Mouse (Mus musculus) heart, embryonic 12.5 days (tissue): ENCODE data around the gene Gm7361. TPM values are rescaled to one million over a fixed set of nuclear protein-coding genes. Genes with fewer than 3 reads are reported as not detected.
"Not testable (repeated sequence)": the region's sequence is repeated elsewhere in the genome, so short reads cannot be mapped to it uniquely, and the experiment has no call there.

Experiments
- ATAC-seq: fragments of 200-750 bp; cut with Nextera tagmentation; 2 replicates; pipeline ENCODE4 v1.8.0; 2017; ENCODE audit warnings: moderate TSS enrichment, moderate library complexity; ENCODE audit not compliant: insufficient number of reproducible peaks, low FRiP score
- H3K27ac ChIP-seq: fragments of 300-500 bp; sonication (generic); 2 replicates; pipeline ENCODE4 v1.5.1; 2016; ENCODE audit warnings: mild to moderate bottlenecking, moderate library complexity; ENCODE audit not compliant: poor library complexity, severe bottlenecking
- H3K27me3 ChIP-seq: fragments of 300-500 bp; sonication (generic); replicated peaks from 2 replicates; pipeline ENCODE4 v1.6.1; 2016; ENCODE audit warnings: mild to moderate bottlenecking, moderate library complexity
- H3K36me3 ChIP-seq: fragments of 300-500 bp; sonication (generic); 2 replicates; pipeline ENCODE4 v1.6.1; 2016; ENCODE audit warnings: mild to moderate bottlenecking, moderate library complexity
- H3K4me1 ChIP-seq: fragments of 300-500 bp; sonication (generic); replicated peaks from 2 replicates; pipeline ENCODE4 v1.6.1; 2016; ENCODE audit warnings: mild to moderate bottlenecking
- H3K4me2 ChIP-seq: fragments of 300-500 bp; sonication (generic); 2 replicates; pipeline ENCODE4 v1.6.1; 2016; ENCODE audit warnings: mild to moderate bottlenecking, moderate library complexity
- H3K4me3 ChIP-seq: fragments of 300-500 bp; sonication (generic); 2 replicates; pipeline ENCODE4 v1.5.1; 2016; ENCODE audit warnings: mild to moderate bottlenecking
- H3K9ac ChIP-seq: fragments of 300-500 bp; sonication (generic); 2 replicates; pipeline ENCODE4 v1.6.1; 2016; ENCODE audit warnings: mild to moderate bottlenecking, moderate library complexity
- H3K9me3 ChIP-seq: fragments of 300-500 bp; sonication (generic); replicated peaks from 2 replicates; pipeline ENCODE4 v1.6.1; 2016; ENCODE audit warnings: mild to moderate bottlenecking, moderate library complexity
- WGBS: fragments of 180-500 bp; shearing (Covaris S2); methylation state at CpG from one replicate; pipeline ENCODE4 v1.1.7; 2016; 5-methylcytosine and 5-hydroxymethylcytosine counted together
- polyA plus RNA-seq: library from polyadenylated mRNA; unstranded; fragments of >200 nt; fragmentation: Nextera tagmentation; extraction: Ambion mirVana; gene quantifications from 2 replicates; pipeline ENCODE4 v1.2.1, GENCODE M21; 2016

Gm7361 gene
- not detected in 2 replicates for polyA plus RNA-seq

DNA sequence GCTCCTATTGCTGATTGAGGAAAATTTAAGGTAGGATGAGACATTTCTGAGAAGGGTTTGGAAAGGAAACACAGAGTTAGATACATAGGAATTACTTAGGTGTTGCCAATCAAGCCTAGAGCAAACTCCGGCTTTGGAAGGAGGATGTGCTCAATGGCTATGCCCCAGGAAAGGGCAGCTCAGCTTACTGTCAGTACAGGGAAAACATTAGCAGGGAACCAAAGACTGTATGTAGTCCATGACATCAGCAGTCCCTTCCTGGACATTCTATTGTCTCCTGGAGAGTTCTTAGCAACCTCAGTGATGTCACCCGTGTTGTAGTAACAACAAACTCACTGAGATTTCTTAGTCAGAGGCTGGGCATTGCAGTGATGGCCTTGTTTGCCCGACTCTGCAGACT is at the start of gene Gm7361:
TSS of gene Gm7361 (plus strand) at position 301 of the 400 bp plus-strand sequence.
- H3K9me3 ChIP-seq, ATAC-seq, H3K27me3 ChIP-seq, H3K4me3 ChIP-seq, H3K4me1 ChIP-seq, H3K27ac ChIP-seq, H3K9ac ChIP-seq, H3K4me2 ChIP-seq, H3K36me3 ChIP-seq: not testable (repeated sequence)
- 77% methylated on average over 3 of the region's 3 CpGs for WGBS

DNA sequence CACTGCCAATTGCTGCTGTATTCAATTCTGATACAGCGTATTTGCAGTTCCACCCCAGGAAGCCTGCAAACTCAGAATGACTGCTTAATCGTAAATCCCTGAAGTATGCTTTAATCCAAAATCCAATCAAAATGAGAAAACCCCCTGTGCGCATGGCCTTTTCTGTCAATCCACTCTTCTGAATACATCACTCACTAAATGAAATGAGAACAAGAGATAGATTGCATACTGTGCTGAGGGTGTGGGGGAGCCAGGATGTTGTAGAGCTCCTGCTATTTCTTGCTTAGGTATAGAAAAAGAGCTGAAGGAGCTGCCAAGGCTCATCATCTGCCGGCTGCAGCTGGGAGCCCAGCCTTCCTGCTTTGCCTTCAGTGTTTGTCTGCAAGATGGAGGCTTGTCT is 46.5 kb upstream of the Gm7361 start:
- H3K4me3 ChIP-seq = no peak overlapping the region
- H3K9me3 ChIP-seq = no peaks in the 10 kb centered on the region
- H3K4me2 ChIP-seq = no peak overlapping the region
- WGBS = 86% methylated on average over 4 of the region's 4 CpGs
- H3K36me3 ChIP-seq = no peaks in the 10 kb centered on the region
- H3K27me3 ChIP-seq = no peaks in the 10 kb centered on the region
- H3K9ac ChIP-seq = no peak overlapping the region
- no peaks in the 10 kb centered on the region for H3K4me1 ChIP-seq
- H3K27ac ChIP-seq = no peak overlapping the region
- no peak for ATAC-seq

DNA sequence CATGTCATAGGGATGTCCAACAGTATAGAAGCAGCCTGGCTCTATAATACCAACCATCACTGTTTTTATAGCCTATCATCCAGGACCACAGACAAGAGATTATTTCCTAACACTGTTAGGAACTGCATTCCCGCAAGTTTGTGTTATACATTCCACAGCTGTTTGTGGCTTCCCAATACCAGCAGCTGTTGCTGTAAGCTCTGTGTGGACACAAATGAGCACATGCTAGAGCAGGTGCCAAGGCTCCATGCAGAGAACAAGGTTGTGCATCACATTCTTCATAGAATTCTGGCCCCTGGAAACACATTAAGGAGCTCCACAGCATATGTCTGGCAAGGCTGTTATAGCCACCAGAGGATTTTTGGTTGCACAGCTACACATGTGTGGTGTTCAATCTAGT is 35.4 kb upstream of the Gm7361 start:
- Histone ChIP-seq H3K36me3 (no peaks in the 10 kb centered on the region), H3K9ac (no peak overlapping the region), H3K4me1 (no peaks in the 10 kb centered on the region), H3K4me3 (no peak overlapping the region), H3K27ac (no peak overlapping the region), H3K27me3 (no peaks in the 10 kb centered on the region), H3K9me3 (no peaks in the 10 kb centered on the region; the same call in 1 of the 2 replicates), H3K4me2 (no peak overlapping the region)
- ATAC-seq = no peak
- 76% methylated on average over 1 of the region's 1 CpGs for WGBS

DNA sequence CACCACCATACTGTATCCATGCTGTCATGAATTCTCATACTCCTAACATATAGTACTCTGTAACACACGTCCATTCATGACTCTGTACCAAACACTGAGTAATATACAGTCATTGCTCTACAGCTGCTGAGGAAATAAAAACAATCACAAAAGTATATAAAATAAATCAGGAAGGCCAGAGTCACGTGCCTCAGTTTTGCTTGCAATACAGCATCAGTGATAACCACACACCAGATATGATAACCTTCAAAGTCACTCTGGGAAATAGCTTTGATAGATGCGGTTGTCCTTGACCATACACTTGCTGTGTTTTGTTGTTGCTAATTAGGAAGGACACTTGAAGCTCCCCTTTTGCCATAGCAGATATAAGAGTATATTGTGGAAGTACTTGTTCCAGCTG is 9.2 kb downstream of the Gm7361 start:
- H3K4me2 ChIP-seq, H3K27ac ChIP-seq, H3K9me3 ChIP-seq, H3K4me1 ChIP-seq, H3K36me3 ChIP-seq, ATAC-seq, H3K9ac ChIP-seq, H3K27me3 ChIP-seq, H3K4me3 ChIP-seq: not testable (repeated sequence)
- 67% methylated on average over 3 of the region's 3 CpGs for WGBS

DNA sequence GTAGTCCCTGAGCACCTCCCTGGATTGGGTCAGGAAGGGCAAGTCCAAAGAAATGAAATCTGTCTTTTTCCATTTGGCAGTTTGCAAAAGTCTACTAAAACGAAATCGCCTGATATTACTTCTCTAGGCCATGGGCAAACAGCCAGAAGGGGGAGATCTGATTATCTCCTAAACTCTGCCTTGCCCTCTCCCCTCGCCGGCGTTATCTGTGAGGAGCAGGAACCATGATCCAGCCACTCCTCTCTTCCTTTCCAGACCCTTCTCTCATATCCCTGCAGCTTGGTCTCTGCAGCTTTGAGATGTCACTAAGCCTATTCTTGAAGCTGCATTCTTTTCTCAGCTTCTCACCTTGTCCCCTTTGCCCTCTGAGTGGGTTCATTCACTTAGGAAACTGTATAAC is 22.9 kb downstream of the Gm7361 start:
- no peak for ATAC-seq
- H3K27ac ChIP-seq = no peak overlapping the region
- H3K9ac ChIP-seq = no peak overlapping the region
- 0 out of 2 replicates have a peak, but pooled peaks cover 2% of the 10 kb centered on the region for H3K4me1 ChIP-seq
- 45% methylated on average over 5 of the region's 5 CpGs for WGBS
- H3K27me3 ChIP-seq = no peaks in the 10 kb centered on the region
- no peak overlapping the region for H3K4me2 ChIP-seq
- H3K4me3 ChIP-seq = no peak overlapping the region
- H3K36me3 ChIP-seq = no peaks in the 10 kb centered on the region
- 0 out of 2 replicates have a peak, but pooled peaks cover 2% of the 10 kb centered on the region for H3K9me3 ChIP-seq

DNA sequence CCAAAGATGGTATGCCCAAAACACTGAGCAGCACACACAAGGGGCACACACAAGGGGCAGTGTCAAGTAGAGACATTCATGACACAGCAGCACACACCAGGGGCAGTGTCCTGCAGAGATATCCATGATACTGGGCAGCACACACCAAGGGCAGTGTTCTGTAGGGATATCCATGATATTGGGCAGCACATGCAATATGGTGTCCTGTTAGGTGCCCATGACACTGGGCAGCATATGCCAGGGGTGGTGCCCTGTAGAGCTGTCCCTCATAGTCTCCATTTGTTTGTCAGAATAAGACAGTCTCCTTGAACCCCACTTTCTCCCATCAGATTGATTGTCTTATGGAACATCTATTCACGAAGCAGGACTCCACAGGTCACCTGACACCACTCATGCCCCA is 24.2 kb downstream of the Gm7361 start:
- H3K9ac ChIP-seq = no peak overlapping the region
- H3K36me3 ChIP-seq = no peaks in the 10 kb centered on the region
- 0 out of 2 replicates have a peak, but pooled peaks cover 11% of the 10 kb centered on the region for H3K9me3 ChIP-seq
- WGBS = 97% methylated on average over 1 of the region's 1 CpGs
- no peak overlapping the region for H3K27ac ChIP-seq
- no peaks in the 10 kb centered on the region for H3K27me3 ChIP-seq
- 0 out of 2 replicates have a peak, but pooled peaks cover 2% of the 10 kb centered on the region for H3K4me1 ChIP-seq
- no peak overlapping the region for H3K4me2 ChIP-seq
- H3K4me3 ChIP-seq = no peak overlapping the region
- no peak for ATAC-seq

DNA sequence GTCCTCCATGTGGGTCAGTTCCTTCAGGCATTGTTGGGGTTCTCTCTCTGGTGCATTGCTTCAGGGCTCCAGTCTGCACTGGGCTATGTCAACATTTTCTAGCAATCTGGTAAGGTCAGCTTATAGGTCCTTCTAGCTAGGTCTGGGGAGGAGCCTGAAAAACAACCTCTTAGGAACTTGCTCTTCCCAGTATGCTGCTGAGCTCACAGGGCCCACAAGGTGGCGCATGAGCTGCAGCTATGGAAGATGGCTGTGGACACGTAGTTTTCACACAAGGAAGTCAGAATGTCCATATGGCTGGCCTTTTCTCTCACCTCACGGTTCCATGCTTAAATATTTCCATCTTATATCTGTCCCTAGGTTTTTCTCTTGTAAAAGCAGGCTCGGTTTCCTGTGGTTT is 24.8 kb downstream of the Gm7361 start:
- Histone ChIP-seq H3K4me2 (no peak overlapping the region), H3K27me3 (no peaks in the 10 kb centered on the region), H3K27ac (no peak overlapping the region), H3K9ac (no peak overlapping the region), H3K36me3 (no peaks in the 10 kb centered on the region), H3K4me3 (no peak overlapping the region), H3K4me1 (0 out of 2 replicates have a peak, but pooled peaks cover 2% of the 10 kb centered on the region), H3K9me3 (0 out of 2 replicates have a peak, but pooled peaks cover 11% of the 10 kb centered on the region)
- WGBS = 4% methylated on average over 4 of the region's 4 CpGs
- no peak for ATAC-seq

DNA sequence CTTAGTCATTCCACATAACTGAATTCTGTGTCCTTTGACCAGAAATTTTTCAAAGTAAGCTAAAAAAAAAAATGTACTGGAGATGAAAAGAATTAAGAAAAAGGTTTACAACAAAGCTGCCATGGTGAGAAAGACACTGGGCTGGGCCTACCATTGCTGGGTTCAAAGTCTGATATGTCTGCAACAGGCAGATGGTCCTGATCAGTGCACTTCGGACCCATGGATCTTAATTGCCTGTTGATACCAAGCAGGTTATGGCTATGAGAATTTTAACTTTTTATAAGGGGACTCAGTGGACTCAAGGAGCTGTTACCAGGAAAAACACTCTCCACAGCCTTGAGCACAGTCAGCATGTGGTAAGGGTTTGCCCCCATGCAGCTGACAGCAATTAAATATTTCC is 25.9 kb downstream of the Gm7361 start:
- 80% methylated on average over 1 of the region's 1 CpGs for WGBS
- Histone ChIP-seq H3K4me2 (no peak overlapping the region), H3K9me3 (0 out of 2 replicates have a peak, but pooled peaks cover 11% of the 10 kb centered on the region), H3K4me1 (0 out of 2 replicates have a peak, but pooled peaks cover 2% of the 10 kb centered on the region), H3K27me3 (no peaks in the 10 kb centered on the region), H3K9ac (no peak overlapping the region), H3K4me3 (no peak overlapping the region), H3K36me3 (no peaks in the 10 kb centered on the region), H3K27ac (no peak overlapping the region)
- no peak for ATAC-seq

DNA sequence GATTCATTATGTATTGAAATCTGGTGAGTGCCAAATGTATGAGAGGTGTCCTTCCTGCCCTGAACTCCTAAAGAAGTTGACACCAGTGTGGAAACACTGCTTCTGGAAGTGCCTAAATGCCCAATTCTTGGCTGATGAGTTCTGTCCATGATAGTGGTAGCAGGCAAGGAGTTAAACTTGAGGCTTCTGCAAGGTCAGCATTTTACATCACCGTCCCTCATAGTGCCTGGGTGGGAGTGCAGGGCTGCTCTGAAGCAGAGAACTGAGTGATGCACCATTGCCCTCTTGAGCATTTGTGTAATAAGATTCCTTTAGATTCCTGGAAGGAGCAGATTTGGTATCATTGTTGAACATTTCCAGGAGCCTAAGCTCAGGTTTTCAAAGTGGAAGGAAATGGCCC is 34.1 kb downstream of the Gm7361 start:
- no peaks in the 10 kb centered on the region for H3K27me3 ChIP-seq
- no peaks in the 10 kb centered on the region for H3K4me1 ChIP-seq
- H3K9ac ChIP-seq = no peak overlapping the region
- 0 out of 2 replicates have a peak, but pooled peaks cover under 1% of the 10 kb centered on the region for H3K9me3 ChIP-seq
- H3K4me3 ChIP-seq = no peak overlapping the region
- H3K27ac ChIP-seq = no peak overlapping the region
- H3K4me2 ChIP-seq = no peak overlapping the region
- H3K36me3 ChIP-seq = no peaks in the 10 kb centered on the region
- WGBS = 74% methylated on average over 1 of the region's 1 CpGs
- no peak for ATAC-seq

DNA sequence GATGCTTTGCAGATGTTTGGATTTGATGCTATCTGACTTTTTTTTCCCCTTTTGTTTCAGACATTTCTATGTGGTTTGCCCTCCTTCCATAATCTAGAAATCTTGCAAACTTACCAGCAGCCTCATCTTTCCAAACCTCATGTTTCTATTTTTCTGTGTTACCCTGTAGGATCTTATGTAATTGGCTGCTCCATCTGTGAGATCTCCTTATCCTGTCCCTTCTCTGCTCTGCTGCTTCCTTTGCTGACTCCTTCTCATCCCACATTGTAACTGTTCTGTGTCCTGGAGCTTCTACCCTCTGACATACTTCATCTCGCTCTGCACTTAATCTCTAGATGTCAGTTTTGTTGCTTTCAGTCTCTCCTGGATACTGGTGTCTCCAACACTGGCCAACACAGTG is 35.8 kb downstream of the Gm7361 start:
- H3K27ac ChIP-seq = no peak overlapping the region
- H3K27me3 ChIP-seq = no peaks in the 10 kb centered on the region
- no peak overlapping the region for H3K9ac ChIP-seq
- no peak for ATAC-seq
- 31% methylated on average over 1 of the region's 1 CpGs for WGBS
- no peak overlapping the region for H3K4me2 ChIP-seq
- H3K9me3 ChIP-seq = no peaks in the 10 kb centered on the region
- no peaks in the 10 kb centered on the region for H3K4me1 ChIP-seq
- no peaks in the 10 kb centered on the region for H3K36me3 ChIP-seq
- no peak overlapping the region for H3K4me3 ChIP-seq
